Mouse (Mus musculus) heart, embryonic 13.5 days (tissue): ENCODE results near the gene Zfp597. TPM values are rescaled to one million over a fixed set of nuclear protein-coding genes. Genes with fewer than 3 reads are reported as not detected.
"Not testable (repeated sequence)": the region's sequence is repeated elsewhere in the genome, so short reads cannot be mapped to it uniquely, and the experiment has no call there.

Experiments
- ATAC-seq: fragments of 200-750 bp; cut with Nextera tagmentation; 2 replicates; pipeline ENCODE4 v1.8.0; 2017; ENCODE audit warnings: moderate TSS enrichment; ENCODE audit not compliant: insufficient number of reproducible peaks, low FRiP score, low TSS enrichment; ENCODE audit errors: extremely low read depth
- H3K27ac ChIP-seq: fragments of 300-500 bp; sonication (generic); replicated peaks from 2 replicates; pipeline ENCODE4 v1.5.1; 2015; ENCODE audit warnings: moderate library complexity, mild to moderate bottlenecking, inconsistent platforms
- H3K27me3 ChIP-seq: fragments of 300-500 bp; sonication (generic); replicated peaks from 2 replicates; pipeline ENCODE4 v1.6.1; 2015; ENCODE audit warnings: mild to moderate bottlenecking, inconsistent platforms
- H3K36me3 ChIP-seq: fragments of 300-500 bp; sonication (generic); 2 replicates; pipeline ENCODE4 v1.6.1; 2015; ENCODE audit warnings: mild to moderate bottlenecking, inconsistent platforms
- H3K4me1 ChIP-seq: fragments of 300-500 bp; sonication (generic); 2 replicates; pipeline ENCODE4 v1.6.1; 2015; ENCODE audit warnings: inconsistent platforms
- H3K4me2 ChIP-seq: fragments of 300-500 bp; sonication (generic); 2 replicates; pipeline ENCODE4 v1.6.1; 2015; ENCODE audit warnings: inconsistent platforms, mild to moderate bottlenecking, moderate library complexity
- H3K4me3 ChIP-seq: fragments of 300-500 bp; sonication (generic); 2 replicates; pipeline ENCODE4 v1.5.1; 2015; ENCODE audit warnings: moderate library complexity, mild to moderate bottlenecking, inconsistent platforms
- H3K9ac ChIP-seq: fragments of 300-500 bp; sonication (generic); 2 replicates; pipeline ENCODE4 v1.6.1; 2015; ENCODE audit warnings: inconsistent platforms, mild to moderate bottlenecking, moderate library complexity
- H3K9me3 ChIP-seq: fragments of 300-500 bp; sonication (generic); 2 replicates; pipeline ENCODE4 v1.6.1; 2016; ENCODE audit warnings: inconsistent platforms
- WGBS: fragments of 180-500 bp; shearing (Covaris S2); methylation state at CpG from one replicate; pipeline ENCODE4 v1.1.7; 2015; ENCODE audit warnings: mixed read lengths; 5-methylcytosine and 5-hydroxymethylcytosine counted together
- microRNA-seq: library from miRNA; unstranded; fragments of <30 nt; microRNA quantifications from one replicate; pipeline ENCODE4, GENCODE M21; 2016
- polyA plus RNA-seq: library from polyadenylated mRNA; unstranded; fragments of >200 nt; fragmentation: Nextera tagmentation; extraction: Ambion mirVana; gene quantifications from 2 replicates; pipeline ENCODE4 v1.2.1, GENCODE M21; 2015

Gene Zfp597
- polyA plus RNA-seq, 1 experiment from 2014 or later, result 4.2 TPM

- no peaks in the 10 kb centered on the region for H3K9me3 ChIP-seq
- no peak overlapping the region for H3K27ac ChIP-seq
- no peaks in the 10 kb centered on the region for H3K36me3 ChIP-seq
- no peak overlapping the region for H3K4me3 ChIP-seq
- H3K9ac ChIP-seq, result no peak overlapping the region
- WGBS, result 55% methylated on average over 2 of the region's 2 CpGs
- no peak for ATAC-seq
- no peak overlapping the region for H3K4me2 ChIP-seq
- no peaks in the 10 kb centered on the region for H3K27me3 ChIP-seq
- no peaks in the 10 kb centered on the region for H3K4me1 ChIP-seq
Observed at GRCm38 (mm10) chr16:3829727-3830126, 54.6 kb downstream of the Zfp597 start.

DNA sequence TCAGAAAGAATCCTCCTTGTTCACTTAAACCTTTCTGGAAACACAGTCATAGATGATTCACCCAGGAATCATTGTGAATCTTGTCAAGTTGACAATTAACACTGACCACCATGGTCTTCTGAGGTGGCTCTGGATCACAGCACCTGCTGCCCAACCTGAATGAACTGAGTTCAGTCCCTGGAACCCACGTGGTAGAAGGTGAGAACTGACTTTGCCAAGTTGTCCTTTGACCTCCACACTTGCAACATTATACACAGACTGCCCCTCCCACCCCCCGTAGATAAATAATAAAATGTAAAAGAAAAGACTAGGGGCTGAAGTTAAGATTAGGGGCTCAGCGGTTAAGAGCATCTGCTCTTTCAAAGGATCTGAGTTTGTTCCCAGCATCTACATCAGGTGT lies 56.3 kb downstream of the Zfp597 start:
- WGBS, result 53% methylated on average over 3 of the region's 3 CpGs

GRCm38 (mm10) chr16:3820202-3820601 lies 64.2 kb downstream of the Zfp597 start:
- 61% methylated on average over 2 of the region's 2 CpGs for WGBS
- H3K4me1 ChIP-seq, result peaks cover 5% of the 10 kb centered on the region; the same call in 1 of the 2 replicates
- no peaks in the 10 kb centered on the region for H3K9me3 ChIP-seq
- ATAC-seq, result no peak
- no peak overlapping the region for H3K4me2 ChIP-seq
- H3K36me3 ChIP-seq, result no peaks in the 10 kb centered on the region
- H3K27ac ChIP-seq, result no peak overlapping the region
- H3K4me3 ChIP-seq, result no peak overlapping the region
- no peaks in the 10 kb centered on the region for H3K27me3 ChIP-seq
- no peak overlapping the region for H3K9ac ChIP-seq

More for the DNA sequence above, 56.3 kb downstream of the Zfp597 start:
- Histone ChIP-seq H3K36me3 (no peaks in the 10 kb centered on the region), H3K9ac (no peak overlapping the region), H3K4me3 (no peak overlapping the region), H3K27me3 (no peaks in the 10 kb centered on the region), H3K27ac (no peak overlapping the region), H3K4me1 (no peaks in the 10 kb centered on the region), H3K4me2 (no peak overlapping the region), H3K9me3 (no peaks in the 10 kb centered on the region)
- ATAC-seq, result no peak

DNA sequence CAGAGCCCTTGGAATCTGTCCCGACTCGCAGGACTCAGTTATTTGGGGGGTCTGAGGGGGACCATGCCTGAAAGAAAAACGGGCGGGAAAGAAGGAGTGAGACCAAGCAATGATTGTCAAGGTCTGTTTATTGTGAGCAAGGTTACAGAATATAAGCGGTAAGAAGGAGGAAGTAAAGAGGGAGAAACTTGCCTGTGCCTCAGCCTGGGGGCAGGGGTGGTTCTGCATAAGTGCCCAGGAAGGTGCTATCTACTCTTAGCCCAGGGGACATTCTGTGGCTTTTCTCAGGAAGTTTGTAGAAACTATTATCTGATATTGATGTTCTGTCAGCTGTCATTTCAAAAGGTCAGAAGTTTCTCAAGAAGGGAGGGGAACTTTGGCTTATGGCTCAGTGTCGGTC lies 69.7 kb downstream of the Zfp597 start:
- not testable (repeated sequence) for H3K4me3 ChIP-seq, H3K27me3 ChIP-seq, H3K36me3 ChIP-seq, H3K27ac ChIP-seq, H3K9me3 ChIP-seq, H3K9ac ChIP-seq, ATAC-seq, H3K4me1 ChIP-seq, H3K4me2 ChIP-seq
- 70% methylated on average over 6 of the region's 6 CpGs for WGBS

Small RNA genes within 50 kb of the gene (microRNA-seq; reads per million reads assigned to microRNA genes)
- gene Gm23493, result not detected

Other genes starting within 250 kb of the Zfp597 start
- gene Mefv, start 166.5 kb downstream of the Zfp597 start, polyA plus RNA-seq, result 0.04 TPM in 1 of 2 replicates, not detected in the other
- 26.6 and 27.1 TPM in 2 replicates for gene Zfp263, start 140.5 kb downstream of the Zfp597 start, polyA plus RNA-seq
- gene Olfr15, start 53.7 kb downstream of the Zfp597 start, polyA plus RNA-seq, result not detected in 2 replicates
- 0.92 and 0.94 TPM in 2 replicates for gene Zfp174, start 37.3 kb downstream of the Zfp597 start, polyA plus RNA-seq
- 34.0 and 35.2 TPM in 2 replicates for gene Naa60, start 12.2 kb downstream of the Zfp597 start, polyA plus RNA-seq
- gene Gm20695, start 87 bp upstream of the Zfp597 start, polyA plus RNA-seq, result 1.5 and 1.8 TPM in 2 replicates
- 7.4 and 8.8 TPM in 2 replicates for gene 1700037C18Rik, start 24.1 kb upstream of the Zfp597 start, polyA plus RNA-seq
- gene Cluap1, start 24.2 kb upstream of the Zfp597 start, polyA plus RNA-seq, result 11.4 and 14.5 TPM in 2 replicates
- gene Nlrc3, start 92.1 kb upstream of the Zfp597 start, polyA plus RNA-seq, result 1.5 and 1.7 TPM in 2 replicates
- gene Slx4, start 119.2 kb upstream of the Zfp597 start, polyA plus RNA-seq, result 8.6 and 10.0 TPM in 2 replicates
- 3.5 and 4.1 TPM in 2 replicates for gene Dnase1, start 152.4 kb upstream of the Zfp597 start, polyA plus RNA-seq
- gene Trap1, start 193.3 kb upstream of the Zfp597 start, polyA plus RNA-seq, result 93.9 and 103 TPM in 2 replicates